Mouse (Mus musculus) erythroblast, adult 5-6 weeks (primary cell): ENCODE measurements around the gene Astn2. TPM values are rescaled to one million over a fixed set of nuclear protein-coding genes. Genes with fewer than 3 reads are reported as not detected.

Experiments used
- ATAC-seq: replicated peaks from 2 replicates; pipeline ENCODE4 v1.8.0; 2016; ENCODE audit warnings: moderate number of reproducible peaks, mild to moderate bottlenecking, moderate TSS enrichment, inconsistent platforms; ENCODE audit not compliant: poor library complexity, low FRiP score, severe bottlenecking
- total RNA-seq, 2 experiments: library from RNA; stranded (forward) in 1 of 2; stranded (reverse) in 1 of 2; fragments of 150-400 nt in 1 of 2; fragments of 200-764, 138-1000 nt in 1 of 2; gene quantifications; 2 replicates each; pipeline versions ENCODE4 v1.2.3 to v1.2.4; 2015 to 2017; ENCODE audit warnings: low replicate concordance in 2 of 2

Astn2 gene
- total RNA-seq (2015; ENCODE audit: low replicate concordance) (not detected in 2 replicates), total RNA-seq (2017; ENCODE audit: low replicate concordance) (not detected in 2 replicates)

DNA sequence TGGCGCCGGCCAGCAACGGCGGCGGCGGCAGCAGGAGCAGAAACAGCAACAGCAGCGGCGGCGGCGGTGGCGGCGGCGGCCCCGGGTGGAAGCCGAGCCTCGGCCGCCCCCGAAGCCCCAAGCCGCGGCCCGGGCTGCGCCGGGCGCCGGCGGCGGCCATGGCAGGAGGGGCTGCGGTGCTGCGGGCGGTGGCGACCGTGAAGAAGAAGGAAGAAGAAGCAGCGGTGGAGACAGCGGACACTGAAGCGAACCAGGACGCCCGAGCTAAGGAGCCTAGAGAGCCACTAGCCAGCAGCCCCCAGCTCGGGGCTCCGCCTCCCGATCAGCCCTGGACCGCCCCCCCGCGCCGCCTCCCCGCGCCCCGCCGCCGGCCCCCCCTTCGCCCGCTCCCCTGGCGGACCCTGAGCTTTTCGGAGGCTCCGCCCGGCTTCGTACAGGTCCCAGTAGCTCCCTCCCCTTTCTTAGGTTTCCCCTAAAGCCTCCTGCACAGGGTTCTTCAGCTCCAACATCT, at the start of gene Astn2:
TSS of gene Astn2 (minus strand) at position 411 of the 511 bp plus-strand sequence.
- ATAC-seq = no peak

DNA sequence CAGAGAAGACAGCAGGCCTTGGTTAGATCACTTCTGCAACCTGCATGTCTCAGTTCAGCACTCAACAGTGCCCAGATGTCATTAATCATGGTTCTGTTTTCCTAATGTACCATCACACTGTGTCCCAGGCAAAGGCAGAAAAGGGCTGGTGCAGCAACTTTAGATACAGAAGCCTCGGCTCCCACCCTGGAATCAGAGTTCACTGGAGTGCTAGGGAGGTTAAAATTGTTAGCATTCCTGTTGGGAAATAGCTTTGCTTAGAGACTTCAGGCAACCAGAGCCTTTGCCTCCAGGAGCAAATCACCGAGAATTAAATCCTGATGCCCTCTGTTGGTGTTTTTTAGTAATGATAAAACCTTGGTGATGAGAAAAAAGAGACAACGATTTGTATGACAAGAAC, 45.7 kb upstream of the Astn2 start:
- ATAC-seq = no peak

DNA sequence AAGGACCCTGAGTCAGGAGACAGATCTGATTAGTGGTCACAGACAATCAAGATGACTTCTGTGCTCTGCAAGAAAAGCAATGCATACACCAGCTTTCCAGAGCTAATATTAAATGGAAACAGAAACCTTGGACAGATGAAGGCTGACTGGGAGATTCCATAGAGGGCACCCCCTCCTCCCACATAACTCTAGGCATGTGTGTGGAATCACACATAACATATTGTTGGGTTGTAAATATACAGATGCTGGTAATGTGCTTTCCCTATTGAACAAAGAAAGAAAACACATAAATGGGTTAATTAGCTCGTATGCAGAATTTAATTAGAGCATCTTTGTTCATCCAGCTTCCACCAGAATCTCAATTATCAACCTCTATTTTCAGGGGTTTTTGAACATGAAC, 26.8 kb upstream of the Astn2 start:
- ATAC-seq = no peak

DNA sequence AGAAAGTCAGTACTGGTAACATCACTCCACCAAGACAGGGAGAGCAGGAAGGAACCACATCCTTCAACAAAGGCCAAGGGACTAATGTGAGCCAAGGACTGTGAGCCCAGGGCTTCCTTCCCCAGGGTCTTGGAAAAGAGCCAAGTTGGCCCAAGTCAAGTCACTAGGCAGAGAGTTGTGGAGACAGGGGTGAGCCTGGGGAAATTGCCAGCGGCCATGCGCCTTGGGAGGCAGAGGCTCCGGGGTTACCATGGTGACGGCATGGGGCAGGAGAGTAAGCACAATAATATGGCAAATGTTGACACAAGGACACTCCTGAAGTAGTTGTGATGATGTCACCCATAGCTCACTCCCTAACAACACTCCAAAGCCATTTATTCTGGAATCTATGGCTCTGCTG, 21.4 kb upstream of the Astn2 start:
- no peak for ATAC-seq

DNA sequence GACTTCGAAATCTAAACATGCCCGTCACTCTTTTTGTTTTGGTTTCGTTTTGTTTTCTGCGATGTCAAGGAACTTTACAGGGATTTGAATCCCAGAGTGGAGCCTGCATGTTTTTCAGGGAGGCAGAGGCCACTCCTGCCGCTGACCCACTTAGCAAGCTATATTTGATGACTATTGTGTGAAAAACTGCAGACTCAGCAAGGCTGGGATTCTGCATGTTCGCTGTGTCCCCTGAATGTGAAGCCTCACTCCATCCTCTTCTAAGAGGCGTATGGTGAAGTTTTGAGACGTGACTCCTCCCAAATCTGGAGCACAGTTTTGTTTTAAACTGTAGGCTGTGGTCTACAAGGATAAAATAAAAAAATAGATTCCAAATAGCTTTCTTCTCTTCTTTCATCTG, 10.4 kb upstream of the Astn2 start:
- no peak for ATAC-seq

DNA sequence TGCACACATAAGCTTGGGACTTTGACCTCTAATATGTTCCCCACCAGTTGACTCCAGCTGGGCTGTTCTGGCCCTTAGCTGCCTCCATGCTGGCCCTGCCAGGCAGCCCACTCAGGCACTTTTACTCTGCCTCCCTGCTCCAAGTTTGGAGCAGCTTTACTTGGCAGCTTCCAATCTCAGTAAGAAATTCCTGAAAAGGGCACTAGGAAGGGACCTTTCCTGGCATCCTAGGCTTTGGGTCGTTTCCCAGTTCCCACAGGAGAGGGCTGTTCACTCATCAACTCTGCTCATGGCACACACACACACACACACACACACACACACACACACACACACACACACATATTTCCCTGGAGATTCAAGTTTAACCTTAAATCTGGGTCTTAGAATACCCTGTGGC, 675 bp upstream of the Astn2 start:
- ATAC-seq = no peak

DNA sequence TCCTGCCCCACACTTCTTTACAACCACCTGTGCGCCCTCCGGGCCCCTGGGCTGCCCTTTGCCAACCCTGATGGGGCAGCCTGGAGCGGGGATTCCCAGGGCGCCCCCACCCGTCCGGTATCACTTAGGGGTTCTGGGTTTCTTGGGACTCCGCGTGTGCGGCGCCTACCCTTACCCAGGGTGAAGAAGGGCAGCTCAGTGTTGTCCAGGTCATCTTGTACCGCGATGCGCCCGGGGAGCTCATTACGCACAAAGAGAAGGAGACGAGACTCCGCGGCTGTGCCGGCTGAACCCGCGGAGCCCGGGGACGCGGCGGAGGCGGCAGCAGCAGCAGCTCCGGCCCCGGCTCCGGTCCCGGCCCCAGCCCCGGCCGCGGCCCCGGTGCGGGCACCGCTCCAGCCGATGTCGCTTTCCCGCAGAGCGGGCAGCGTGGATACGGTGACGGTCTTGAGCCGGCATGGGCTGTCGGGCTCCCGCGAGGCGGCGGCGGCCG, 657 bp downstream of the Astn2 start:
- ATAC-seq = no peak

DNA sequence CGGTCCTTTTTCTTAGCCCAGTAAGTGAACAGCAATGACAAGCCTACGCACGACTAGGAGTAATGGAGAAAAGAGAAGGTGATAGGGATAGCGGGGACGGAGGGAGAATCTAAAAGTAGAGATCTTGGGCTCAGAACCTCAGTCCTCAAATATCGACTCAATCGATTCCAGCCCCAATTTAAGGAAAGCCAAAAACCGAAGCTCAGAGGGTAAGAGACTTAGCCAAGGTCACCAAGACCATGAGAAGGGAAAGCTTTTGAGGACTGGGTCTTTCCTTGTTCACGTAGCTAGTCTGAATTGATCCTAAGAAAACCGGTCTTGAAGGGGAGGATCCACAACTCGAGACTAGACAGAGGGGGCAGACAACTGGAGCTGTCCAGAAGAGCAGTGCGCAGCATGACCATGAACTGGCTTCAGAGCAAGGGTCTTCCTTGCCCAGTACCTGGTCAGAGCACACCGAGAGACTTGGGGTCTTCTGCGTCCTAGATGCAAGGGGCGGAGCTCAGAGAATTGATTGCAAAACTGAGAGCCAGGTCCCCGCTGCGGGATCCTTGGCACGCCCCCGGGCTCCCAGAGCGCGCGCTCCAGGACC, 1.2 kb downstream of the Astn2 start:
- ATAC-seq = no peak

DNA sequence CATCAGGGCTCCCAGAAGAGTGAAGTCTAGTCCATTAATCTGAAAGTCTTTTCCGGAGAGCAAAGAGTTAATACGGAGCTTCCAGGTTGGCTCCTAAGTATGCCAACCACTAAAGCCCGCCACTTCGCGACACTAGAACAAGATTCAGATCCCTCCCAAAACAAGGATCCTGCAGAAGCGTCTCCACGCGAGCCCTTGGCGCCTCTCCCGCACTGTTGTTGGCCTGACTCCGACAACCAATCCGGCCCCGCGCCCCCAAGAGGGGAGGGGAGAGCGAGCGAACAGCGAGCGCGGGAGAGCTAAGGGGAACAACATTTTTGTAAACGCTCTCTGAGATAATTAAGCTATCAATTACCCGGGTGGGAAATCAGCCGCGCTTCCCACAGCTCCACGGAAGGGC, 1.8 kb downstream of the Astn2 start:
- no peak for ATAC-seq

DNA sequence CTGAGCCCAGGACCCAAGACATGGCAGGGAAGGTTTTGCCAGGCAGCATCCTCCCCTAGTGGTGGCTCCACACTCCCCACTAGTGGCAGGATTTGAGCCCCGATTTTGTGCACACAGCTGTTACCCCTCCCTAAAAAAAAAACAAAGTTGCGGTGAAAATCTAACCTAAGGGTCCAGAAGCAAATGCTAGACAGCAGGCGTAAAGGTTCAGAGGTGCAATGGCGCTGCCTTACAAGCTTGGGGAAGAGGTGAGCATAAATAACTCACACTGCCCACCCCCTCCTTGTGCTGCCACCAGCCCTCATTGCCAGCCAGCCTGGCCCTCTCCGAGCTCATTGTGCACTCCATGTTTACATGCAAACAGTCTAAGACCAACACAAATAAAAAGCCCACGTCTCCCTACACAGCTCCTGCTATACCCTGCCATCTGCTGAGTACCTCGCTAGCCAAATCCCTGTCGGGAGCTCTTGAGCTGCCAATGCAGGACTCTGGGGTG, 3.2 kb downstream of the Astn2 start:
- ATAC-seq = no peak

DNA sequence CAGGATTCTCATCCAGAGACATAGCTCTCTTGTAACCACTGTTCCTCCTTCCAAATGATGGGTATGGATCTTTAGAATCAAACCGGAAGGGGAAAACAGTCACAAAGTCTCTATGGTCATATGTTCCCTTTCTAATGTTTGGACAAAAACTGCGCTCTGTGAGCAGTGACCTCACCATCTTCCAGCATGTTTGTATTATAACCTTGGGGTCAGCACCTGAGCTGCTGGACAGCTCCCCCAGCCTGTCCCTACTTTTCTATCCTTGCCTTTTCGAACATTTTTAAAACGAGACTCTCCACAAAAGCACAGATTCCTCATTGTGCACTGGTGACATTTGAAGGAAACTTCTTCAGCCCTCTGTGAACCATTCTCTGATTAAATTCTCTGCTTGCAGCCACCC, 5.3 kb downstream of the Astn2 start:
- no peak for ATAC-seq

DNA sequence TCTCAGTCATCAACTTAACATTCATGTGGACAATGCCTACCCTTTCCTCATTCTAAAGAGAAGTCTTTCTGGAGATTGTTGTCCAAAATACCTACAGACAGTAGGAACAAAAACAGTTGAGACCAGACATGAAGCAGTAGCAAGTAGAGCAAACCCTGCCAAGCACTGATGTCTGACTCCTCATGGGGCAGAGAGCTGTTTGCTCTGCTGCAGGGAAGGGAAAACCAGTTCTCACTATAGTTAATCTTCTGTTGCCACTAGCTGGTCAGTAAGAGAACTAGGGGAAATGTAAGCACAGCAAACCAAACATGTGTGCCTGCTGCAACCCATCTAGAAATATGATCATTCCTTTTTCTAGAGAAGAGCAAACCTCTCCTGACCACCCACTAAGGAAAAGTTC, 7.2 kb downstream of the Astn2 start:
- no peak for ATAC-seq

DNA sequence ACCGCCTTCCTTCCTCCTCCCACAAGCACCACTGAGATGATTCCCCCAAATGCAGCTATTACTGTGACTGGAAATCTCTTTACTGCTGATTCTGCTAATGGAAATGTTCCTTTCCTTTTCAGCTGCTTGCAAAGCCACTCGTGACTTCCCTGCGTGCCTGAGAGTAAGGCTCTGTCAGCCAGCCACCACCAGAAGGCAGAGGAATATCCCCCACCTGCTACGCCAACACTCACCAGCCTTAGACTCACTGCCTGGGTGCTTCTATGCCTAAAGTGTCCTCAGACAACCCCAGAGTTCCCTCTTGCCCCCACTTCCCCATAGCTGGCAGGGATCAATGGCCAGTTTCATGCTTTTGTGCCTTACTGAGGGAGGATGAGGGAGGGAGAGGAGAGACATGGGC, 11.1 kb downstream of the Astn2 start:
- no peak for ATAC-seq

DNA sequence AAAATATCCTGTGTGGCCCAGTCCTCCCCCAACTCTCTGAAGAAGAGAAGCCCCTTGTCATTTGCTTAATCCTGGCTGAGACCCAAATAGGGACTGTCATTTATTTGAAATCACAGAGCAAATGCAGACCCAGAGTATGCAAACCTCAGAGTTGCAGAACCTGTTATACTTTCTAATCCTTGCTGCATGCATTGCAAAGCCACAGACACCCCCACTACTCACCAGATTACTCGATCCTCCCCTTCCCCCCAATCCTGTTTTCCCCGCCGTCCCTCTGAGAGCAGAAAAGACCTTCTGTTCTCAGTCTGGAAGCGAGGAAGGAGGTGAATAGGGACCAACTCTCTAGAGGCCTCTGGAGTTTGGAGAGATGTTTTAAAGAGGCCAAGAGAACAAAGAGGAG, 13.9 kb downstream of the Astn2 start:
- ATAC-seq = no peak

DNA sequence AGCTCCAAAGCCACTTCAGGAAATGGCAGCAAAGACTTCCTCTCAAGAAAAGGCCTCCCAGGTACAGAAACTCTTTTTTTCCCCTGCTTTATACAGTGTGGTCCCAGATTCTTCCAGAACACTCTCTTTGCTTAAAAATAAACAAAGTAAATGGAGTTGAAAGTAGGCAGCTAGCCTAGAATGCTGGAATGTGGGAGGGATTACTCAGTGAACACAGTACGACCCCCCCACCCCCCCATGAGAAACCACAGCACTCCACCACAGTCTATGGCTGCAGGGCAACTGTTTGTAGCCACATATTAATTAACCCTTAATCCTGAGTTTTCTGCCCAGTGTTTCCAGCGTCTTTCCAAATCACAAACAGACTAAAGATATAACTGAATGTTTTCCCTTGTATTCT, 25.8 kb downstream of the Astn2 start:
- ATAC-seq = no peak

DNA sequence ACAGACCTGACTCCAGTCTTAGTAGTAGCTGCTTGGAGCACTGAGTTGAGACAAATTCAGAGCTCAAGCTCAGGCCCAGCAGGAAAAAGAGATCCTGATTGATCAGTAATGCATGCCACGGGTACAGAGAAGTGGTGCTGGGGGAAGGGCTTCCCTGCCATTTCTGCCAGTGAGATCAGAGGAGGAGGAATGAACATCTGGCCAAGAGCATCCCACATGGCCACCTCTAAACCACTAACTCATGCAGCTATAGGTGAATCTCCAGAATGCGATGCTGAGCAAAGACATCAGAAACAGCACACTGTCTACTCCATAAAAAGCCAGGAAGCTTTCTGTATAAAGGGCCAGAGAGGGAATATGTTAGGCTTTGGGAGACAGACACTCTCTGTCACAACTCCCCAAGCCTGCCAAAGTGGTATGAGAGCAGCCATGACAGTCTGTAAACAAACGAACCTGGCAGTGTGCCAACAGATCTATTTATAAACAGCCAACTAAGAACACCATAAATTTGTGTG, 33.8 kb downstream of the Astn2 start:
- no peak for ATAC-seq

DNA sequence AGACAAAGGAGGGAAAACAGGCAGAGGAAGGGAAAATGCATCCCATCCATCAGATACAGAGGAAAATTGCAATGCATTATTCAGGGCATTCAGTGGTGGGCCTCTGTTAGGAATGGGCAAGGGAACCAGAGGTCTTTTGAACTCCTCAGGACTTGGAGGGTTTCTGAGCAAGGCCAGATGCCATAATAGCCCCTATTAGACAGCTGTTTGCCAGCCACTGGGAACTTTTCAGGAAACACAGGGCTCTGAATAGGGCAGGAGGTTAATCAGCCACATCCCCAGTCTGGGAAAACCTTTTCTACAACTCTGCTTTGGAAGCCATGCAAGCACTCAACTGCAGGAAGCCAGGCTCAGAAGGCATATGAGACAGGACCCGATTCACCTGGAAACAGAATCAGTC, 38.9 kb downstream of the Astn2 start:
- no peak for ATAC-seq

DNA sequence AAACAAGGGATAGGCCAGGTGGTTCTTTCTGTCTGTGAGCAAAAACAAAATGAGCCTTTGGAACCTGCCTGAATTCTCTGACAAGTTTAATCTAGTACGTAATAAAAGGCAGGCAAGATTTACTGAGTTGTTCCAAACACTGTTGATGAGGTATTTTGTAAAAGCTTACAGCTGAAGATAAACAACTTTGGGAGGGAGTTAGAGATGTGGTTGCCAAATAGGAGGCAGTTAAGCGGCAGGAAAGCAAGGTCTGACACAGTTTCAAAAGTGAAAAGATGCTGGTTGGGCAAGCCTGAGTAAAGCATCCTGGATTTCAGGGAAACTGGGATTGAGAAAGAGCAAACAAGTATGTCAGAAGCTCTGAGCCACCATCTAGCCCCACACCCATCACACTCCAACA, 59.8 kb downstream of the Astn2 start:
- ATAC-seq = no peak

DNA sequence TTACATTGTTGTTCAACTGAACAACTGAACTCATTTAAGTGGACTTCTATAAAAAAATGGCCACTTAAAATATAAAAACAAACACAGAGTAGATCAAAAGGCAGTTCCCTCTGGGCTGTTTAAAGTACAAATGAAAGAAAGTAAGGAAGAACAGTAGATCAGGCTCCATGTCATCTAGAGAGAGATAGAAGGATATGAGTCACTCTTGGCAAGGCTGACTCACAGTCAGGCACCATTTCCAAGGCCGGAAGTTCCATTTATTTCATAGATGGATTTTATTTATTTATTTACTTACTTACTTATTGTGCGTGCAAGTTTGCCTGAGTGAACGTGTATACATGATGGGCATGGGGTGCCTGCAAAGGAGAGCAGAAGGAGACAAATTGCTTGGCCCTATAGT, 67.0 kb downstream of the Astn2 start:
- no peak for ATAC-seq

DNA sequence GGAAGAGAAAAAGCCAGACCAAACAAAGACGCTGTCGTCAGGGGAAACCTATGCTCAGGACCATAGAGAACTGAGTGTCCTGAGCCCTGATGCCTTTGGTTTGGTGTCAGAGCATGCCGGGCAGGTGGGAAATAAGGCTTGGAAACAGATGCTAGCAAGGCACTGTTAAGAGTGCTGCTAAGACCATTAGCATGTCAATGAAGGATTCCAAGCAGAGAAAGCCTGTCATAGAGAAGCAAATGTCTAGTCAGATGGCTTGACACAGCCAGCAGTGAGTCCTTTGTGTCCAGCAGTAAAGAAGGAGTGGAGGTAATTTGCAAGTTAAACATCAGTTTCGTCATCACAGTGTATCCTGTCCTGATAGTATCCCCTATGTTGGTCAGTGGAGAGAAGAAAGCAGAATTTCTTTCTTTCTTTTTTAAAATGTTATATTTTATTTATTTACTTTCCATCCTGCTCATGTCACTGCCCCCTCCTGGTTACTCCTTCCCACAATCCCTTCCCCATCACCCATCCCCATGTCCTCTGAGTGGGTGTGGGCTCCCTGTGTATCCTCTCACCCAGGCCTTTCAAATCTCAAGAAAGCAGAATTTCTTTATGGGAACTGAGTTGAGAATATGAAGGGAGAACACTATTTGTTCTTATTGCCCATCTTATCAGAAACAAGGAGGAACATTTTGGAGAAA, 73.7 kb downstream of the Astn2 start:
- no peak for ATAC-seq

DNA sequence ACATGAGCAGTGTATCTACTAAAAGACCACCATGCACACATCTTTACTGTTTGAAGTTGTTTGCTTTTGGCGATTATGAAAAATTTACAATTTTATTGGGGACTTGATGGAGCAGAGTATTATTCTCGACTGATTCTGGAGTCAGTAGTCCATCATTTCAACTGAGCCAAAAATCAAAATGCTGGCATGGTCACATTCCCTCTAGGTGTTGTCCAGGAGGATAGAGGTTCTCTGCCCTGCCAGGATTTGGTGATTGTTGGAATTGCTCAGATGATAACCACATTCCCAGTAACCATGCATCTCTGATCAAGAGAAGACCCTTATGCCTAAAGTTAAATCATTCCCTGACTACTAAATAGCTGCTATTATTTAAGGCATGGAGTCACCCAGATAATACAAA, 83.4 kb downstream of the Astn2 start:
- ATAC-seq = no peak
